In genomic region chr3:149928456-149929360, GRCm38 (mm10) we compare ENCODE assay signal across 25 mouse cellular contexts.
A peak's percentile ranks its signal among the peaks of the same experiment; 100 is the strongest.
DNase-seq lines count a peak whose midpoint lies in the region; ATAC-seq lines count a peak whose summit lies in the region.
"Had no signal": no experiment of that assay in that cellular context is flagged by ENCODE, and none has a peak within 500 bp of the region (broad histone marks: within the 10 kb centered on the region; RNA-seq: fewer than 3 reads in every experiment).

No protein-coding gene starts in this region.

- no peaks in the 10 kb centered on the region for H3K36me3 ChIP-seq in forebrain, embryonic 13.5 days (ENCODE audit: poor library complexity, severe bottlenecking)
- no peaks in the 10 kb centered on the region for H3K36me3 ChIP-seq in forebrain, embryonic 11.5 days (ENCODE audit: control insufficient read depth, insufficient read depth, low read length)
- no peaks in the 10 kb centered on the region for H3K36me3 ChIP-seq in forebrain, embryonic 16.5 days (ENCODE audit: control insufficient read depth, insufficient read depth)
- H3K36me3 ChIP-seq: embryonic facial prominence, embryonic 13.5 days; heart, embryonic 10.5 days; hindbrain, embryonic 15.5 days; kidney, embryonic 15.5 days; limb, embryonic 10.5 days; midbrain, embryonic 10.5 days; neural tube, embryonic 15.5 days had no signal

- H3K4me1 ChIP-seq in forebrain, embryonic 13.5 days, result no peaks in the 10 kb centered on the region
- no peaks in the 10 kb centered on the region for H3K4me1 ChIP-seq in forebrain, embryonic 11.5 days (replicated peaks; ENCODE audit: control insufficient read depth, insufficient read depth, low read length)
- H3K4me1 ChIP-seq in forebrain, embryonic 16.5 days (replicated peaks; ENCODE audit: control insufficient read depth, insufficient read depth, low read length), result peaks cover 7% of the 10 kb centered on the region
- H3K4me1 ChIP-seq: heart, embryonic 10.5 days; hindbrain, embryonic 15.5 days; kidney, embryonic 15.5 days; limb, embryonic 10.5 days; midbrain, embryonic 10.5 days; neural tube, embryonic 15.5 days had no signal

- no peak for DNase-seq in forebrain, embryonic 11.5 days (ENCODE audit: low spot score)
- peak; percentile 13 to 14 for DNase-seq in left cerebral cortex, postnatal 14 days (ENCODE audit: low spot score in 2 of 2)
- no peak for DNase-seq in left cerebral cortex, adult 18-20 months (ENCODE audit: low spot score in 2 of 2)
- peak; percentile 3 to 9 for DNase-seq in layer of hippocampus, postnatal 36 days
- no peak for DNase-seq in lung, postnatal 25 days (ENCODE audit: low spot score)
- DNase-seq: adrenal gland, postnatal 25 days; cerebellum, adult 18-20 months; cerebellum, postnatal 25 days; embryo, embryonic 11 days; gastrocnemius, postnatal 10 days; kidney, postnatal 36 days; liver had no signal

- H3K27me3 ChIP-seq in forebrain, embryonic 13.5 days, result no peaks in the 10 kb centered on the region
- no peaks in the 10 kb centered on the region for H3K27me3 ChIP-seq in forebrain, embryonic 11.5 days (ENCODE audit: control insufficient read depth, insufficient read depth, low read length)
- H3K27me3 ChIP-seq in forebrain, embryonic 16.5 days (replicated peaks; ENCODE audit: control insufficient read depth, insufficient read depth, low read length), result no peaks in the 10 kb centered on the region
- H3K27me3 ChIP-seq: embryonic facial prominence, embryonic 13.5 days; hindbrain, embryonic 15.5 days; kidney, embryonic 15.5 days; neural tube, embryonic 15.5 days had no signal

- no peak overlapping the region for H3K27ac ChIP-seq in forebrain, embryonic 13.5 days
- H3K27ac ChIP-seq in forebrain, embryonic 11.5 days (ENCODE audit: low read depth, low read length), result no peak overlapping the region
- peak overlapping the region; percentile 60 for H3K27ac ChIP-seq in forebrain, embryonic 16.5 days (ENCODE audit: low read length)
- H3K27ac ChIP-seq: embryonic facial prominence, embryonic 13.5 days; heart, embryonic 10.5 days; hindbrain, embryonic 15.5 days; kidney, embryonic 15.5 days; limb, embryonic 10.5 days; midbrain, embryonic 10.5 days; neural tube, embryonic 15.5 days; stomach, postnatal 0 days had no signal

- peak; percentile 78 for ATAC-seq in forebrain, embryonic 13.5 days
- ATAC-seq in forebrain, embryonic 11.5 days (replicated peaks; ENCODE audit: low FRiP score), result no peak
- peak; percentile 92 for ATAC-seq in forebrain, embryonic 16.5 days
- ATAC-seq in inflammation-experienced regulatory T-cells, adult 6 months, result no peak
- ATAC-seq: intestine, postnatal 0 days had no signal

- H3K9me3 ChIP-seq in forebrain, embryonic 13.5 days (replicated peaks), result no peaks in the 10 kb centered on the region
- no peaks in the 10 kb centered on the region for H3K9me3 ChIP-seq in forebrain, embryonic 11.5 days (ENCODE audit: control insufficient read depth, low read length)
- no peaks in the 10 kb centered on the region for H3K9me3 ChIP-seq in forebrain, embryonic 16.5 days (ENCODE audit: control insufficient read depth, low read length)
- H3K9me3 ChIP-seq: embryonic facial prominence, embryonic 13.5 days; heart, embryonic 10.5 days; hindbrain, embryonic 15.5 days; kidney, embryonic 15.5 days; limb, embryonic 10.5 days; midbrain, embryonic 10.5 days; neural tube, embryonic 15.5 days had no signal

- intact Hi-C loops in left cerebral cortex, postnatal 14 days (cut with DNase I), result no loop called here

- WGBS in forebrain, embryonic 13.5 days, result 69% methylated on average over 10 of the region's 10 CpGs
- 87% methylated on average over 10 of the region's 10 CpGs for WGBS in forebrain, embryonic 11.5 days
- WGBS in forebrain, embryonic 16.5 days, result 42% methylated on average over 10 of the region's 10 CpGs

- H3K4me2 ChIP-seq in forebrain, embryonic 13.5 days, result no peak overlapping the region
- no peak overlapping the region for H3K4me2 ChIP-seq in forebrain, embryonic 11.5 days (ENCODE audit: low read depth, low read length, severe bottlenecking)
- peak overlapping the region; percentile 3; the same call in 1 of the 2 replicates for H3K4me2 ChIP-seq in forebrain, embryonic 16.5 days (ENCODE audit: low read length)
- H3K4me2 ChIP-seq: embryonic facial prominence, embryonic 13.5 days; hindbrain, embryonic 15.5 days; kidney, embryonic 15.5 days; neural tube, embryonic 15.5 days had no signal

- H3K9ac ChIP-seq in forebrain, embryonic 13.5 days, result no peak overlapping the region
- no peak overlapping the region for H3K9ac ChIP-seq in forebrain, embryonic 11.5 days (ENCODE audit: low read length)
- H3K9ac ChIP-seq in forebrain, embryonic 16.5 days (replicated peaks; ENCODE audit: low read depth, low read length), result no peak overlapping the region
- H3K9ac ChIP-seq: embryonic facial prominence, embryonic 13.5 days; hindbrain, embryonic 15.5 days; kidney, embryonic 15.5 days; neural tube, embryonic 15.5 days had no signal

- H3K4me3 ChIP-seq in forebrain, embryonic 13.5 days, result no peak overlapping the region
- H3K4me3 ChIP-seq in forebrain, embryonic 11.5 days (ENCODE audit: low read depth, low read length), result no peak overlapping the region
- no peak overlapping the region for H3K4me3 ChIP-seq in forebrain, embryonic 16.5 days (replicated peaks; ENCODE audit: low read length)
- H3K4me3 ChIP-seq: embryonic facial prominence, embryonic 13.5 days; erythroblast, embryonic 14.5 days; heart, embryonic 10.5 days; hindbrain, embryonic 15.5 days; kidney, embryonic 15.5 days; limb, embryonic 10.5 days; midbrain, embryonic 10.5 days; neural tube, embryonic 15.5 days had no signal

Comparison
In these comparisons a context has a peak if more than half of its experiments do, and no peak if none do; other contexts are left out.
1. ATAC-seq: peak in forebrain, embryonic 13.5 days (single experiment) and forebrain, embryonic 16.5 days (single experiment); none in forebrain, embryonic 11.5 days (single experiment) and inflammation-experienced regulatory T-cells, adult 6 months (single experiment).
2. DNase-seq: peak in left cerebral cortex, postnatal 14 days (2 of 2) and layer of hippocampus, postnatal 36 days (2 of 2); none in forebrain, embryonic 11.5 days (single experiment), left cerebral cortex, adult 18-20 months (0 of 2) and lung, postnatal 25 days (single experiment).